Mouse (Mus musculus) midbrain, embryonic 16.5 days (tissue): ENCODE measurements around the gene Ttc28. TPM values are rescaled to one million over a fixed set of nuclear protein-coding genes. Genes with fewer than 3 reads are reported as not detected.
A peak's percentile ranks its signal among the peaks of the same experiment; 100 is the strongest.

Experiments used
- ATAC-seq: fragments of 200-750 bp; cut with Nextera tagmentation; 2 replicates; pipeline ENCODE4 v1.8.0; 2017; ENCODE audit warnings: moderate TSS enrichment
- H3K27ac ChIP-seq: fragments of 300-500 bp; sonication (generic); 2 replicates; pipeline ENCODE4 v1.5.1; 2014; ENCODE audit warnings: mild to moderate bottlenecking, low read length, mixed read lengths
- H3K27me3 ChIP-seq: fragments of 300-500 bp; sonication (generic); 2 replicates; pipeline ENCODE4 v1.6.1; 2014; ENCODE audit warnings: low read depth, low read length, mixed read lengths; ENCODE audit not compliant: control insufficient read depth, insufficient read depth
- H3K36me3 ChIP-seq: fragments of 300-500 bp; sonication (generic); 2 replicates; pipeline ENCODE4 v1.6.1; 2014; ENCODE audit warnings: mild to moderate bottlenecking, low read length, moderate library complexity, mixed read lengths; ENCODE audit not compliant: control insufficient read depth, insufficient read depth
- H3K4me1 ChIP-seq: fragments of 300-500 bp; sonication (generic); 2 replicates; pipeline ENCODE4 v1.6.1; 2014; ENCODE audit warnings: mild to moderate bottlenecking, low read length, mixed read lengths; ENCODE audit not compliant: control insufficient read depth, insufficient read depth
- H3K4me2 ChIP-seq: fragments of 300-500 bp; sonication (generic); 2 replicates; pipeline ENCODE4 v1.6.1; 2014; ENCODE audit warnings: mild to moderate bottlenecking, low read length, mixed read lengths
- H3K4me3 ChIP-seq: fragments of 300-500 bp; sonication (generic); 2 replicates; pipeline ENCODE4 v1.5.1; 2014; ENCODE audit warnings: low read depth, mild to moderate bottlenecking, low read length, moderate library complexity, mixed read lengths
- H3K9ac ChIP-seq: fragments of 300-500 bp; sonication (generic); 2 replicates; pipeline ENCODE4 v1.6.1; 2014; ENCODE audit warnings: low read depth, low read length, mixed read lengths
- H3K9me3 ChIP-seq: fragments of 300-500 bp; sonication (generic); replicated peaks from 2 replicates; pipeline ENCODE4 v1.6.1; 2014; ENCODE audit warnings: mild to moderate bottlenecking, low read length, mixed read lengths; ENCODE audit not compliant: control insufficient read depth, poor library complexity, severe bottlenecking
- WGBS: fragments of 180-500 bp; shearing (Covaris S2); extraction: QIAGEN DNeasy Blood & Tissue Kit; methylation state at CpG from one replicate; pipeline ENCODE4 v1.1.7; 2014; 5-methylcytosine and 5-hydroxymethylcytosine counted together
- polyA plus RNA-seq: library from polyadenylated mRNA; unstranded; fragments of >200 nt; fragmentation: Nextera tagmentation; extraction: Ambion mirVana; gene quantifications from 2 replicates; pipeline ENCODE4 v1.2.1, GENCODE M21; 2015

Gene Ttc28
- polyA plus RNA-seq, 1 experiment from 2014 or later, result 16.6 TPM

DNA sequence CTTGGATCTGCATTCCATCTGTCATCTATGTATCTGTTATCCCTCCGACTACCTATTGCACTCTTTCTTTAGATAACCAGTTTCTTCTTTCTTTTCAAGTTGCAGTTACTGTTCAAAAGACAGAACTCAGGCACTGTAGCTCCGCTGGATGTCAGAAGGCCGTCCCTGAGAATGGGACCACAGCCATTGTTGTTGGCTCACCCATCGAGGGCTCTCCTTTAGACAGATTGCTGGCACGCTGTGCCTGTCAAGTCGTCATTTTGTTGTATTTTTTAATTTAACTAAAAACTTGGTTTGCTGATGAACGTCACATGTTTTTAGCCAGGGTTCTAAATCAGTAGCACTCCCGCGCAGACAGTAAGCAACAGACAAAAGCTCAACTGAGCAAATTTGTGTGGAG lies 124.1 kb downstream of the Ttc28 start:
- no peak overlapping the region for H3K27ac ChIP-seq
- peaks cover 21% of the 10 kb centered on the region for H3K4me1 ChIP-seq
- WGBS, result 95% methylated on average over 9 of the region's 9 CpGs
- H3K4me2 ChIP-seq, result no peak overlapping the region
- H3K27me3 ChIP-seq, result no peaks in the 10 kb centered on the region
- H3K4me3 ChIP-seq, result no peak overlapping the region
- no peak overlapping the region for H3K9ac ChIP-seq
- no peaks in the 10 kb centered on the region for H3K9me3 ChIP-seq
- ATAC-seq, result no peak
- no peaks in the 10 kb centered on the region for H3K36me3 ChIP-seq

DNA sequence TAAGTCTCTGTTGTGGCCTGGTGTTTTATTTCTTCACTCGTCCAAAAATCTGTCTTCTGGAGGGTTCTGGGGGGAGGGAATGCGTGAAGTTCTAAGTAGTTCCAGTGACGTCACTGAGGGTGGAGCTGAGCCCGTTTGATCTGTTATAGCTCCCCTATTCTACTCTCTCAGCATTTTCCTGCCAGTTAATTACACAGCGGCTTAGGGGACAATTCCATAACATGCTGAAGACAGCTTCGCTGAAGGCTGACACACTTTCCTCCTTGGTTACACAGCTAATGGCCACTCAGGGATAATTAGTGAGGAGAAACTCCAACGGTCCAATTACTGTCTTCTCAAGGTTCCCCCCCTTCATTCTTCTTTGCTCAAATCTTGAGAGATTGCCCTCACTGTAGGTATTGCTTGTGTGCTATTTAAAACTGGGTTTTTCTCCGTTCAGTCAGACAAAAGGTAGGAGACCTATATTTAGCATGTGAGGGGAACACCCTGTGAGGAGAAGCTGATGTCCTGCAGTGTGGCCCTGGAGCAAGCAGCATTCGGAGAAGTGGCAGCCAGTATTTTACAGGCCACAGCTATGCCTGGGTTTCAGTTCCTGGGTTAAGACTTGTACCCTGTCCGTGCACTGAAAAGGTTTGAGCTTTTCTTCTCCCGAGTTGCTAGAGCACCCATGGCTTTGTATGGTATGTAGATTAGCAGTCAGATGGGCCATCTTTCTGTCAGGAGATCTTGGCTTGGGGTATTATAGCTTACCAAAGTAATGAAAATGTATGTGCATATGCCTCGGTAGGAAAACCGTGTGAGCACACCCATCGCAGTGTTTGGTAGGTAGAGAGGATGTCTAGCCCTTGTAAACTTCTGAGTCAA lies 126.9 kb downstream of the Ttc28 start:
- no peak for ATAC-seq
- H3K4me1 ChIP-seq, result peaks cover 29% of the 10 kb centered on the region

DNA sequence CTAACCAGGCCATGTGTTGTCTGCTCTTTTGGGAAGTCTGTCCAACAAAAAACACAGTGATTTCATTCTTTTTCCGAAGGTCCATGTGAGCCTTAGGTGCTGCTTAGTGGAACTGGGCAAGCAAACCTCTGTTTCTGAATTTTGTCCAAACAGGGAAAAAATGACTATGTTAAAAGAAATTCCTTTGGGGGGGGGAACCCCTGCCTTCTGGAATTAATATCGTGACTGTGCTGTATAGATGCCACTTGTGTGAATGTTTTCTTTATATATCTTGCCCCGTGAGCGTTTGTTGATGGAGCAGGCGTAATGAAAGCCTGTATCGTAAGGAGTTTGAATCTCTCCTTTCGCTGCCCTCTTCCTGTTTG lies 127.5 kb downstream of the Ttc28 start:
- WGBS, result 83% methylated on average over 7 of the region's 7 CpGs
- no peaks in the 10 kb centered on the region for H3K27me3 ChIP-seq
- no peaks in the 10 kb centered on the region for H3K9me3 ChIP-seq
- H3K4me3 ChIP-seq, result no peak overlapping the region
- H3K27ac ChIP-seq, result peak overlapping the region; percentile 17
- no peaks in the 10 kb centered on the region for H3K36me3 ChIP-seq
- no peak overlapping the region for H3K4me2 ChIP-seq
- peaks cover 31% of the 10 kb centered on the region for H3K4me1 ChIP-seq
- no peak for ATAC-seq
- no peak overlapping the region for H3K9ac ChIP-seq

More for the DNA sequence above, 126.9 kb downstream of the Ttc28 start:
- WGBS, result 49% methylated on average over 14 of the region's 14 CpGs
- Histone ChIP-seq H3K4me3 (no peak overlapping the region), H3K27ac (peak overlapping the region; percentile 4; the same call in 1 of the 2 replicates), H3K4me2 (no peak overlapping the region), H3K9ac (no peak overlapping the region), H3K9me3 (no peaks in the 10 kb centered on the region), H3K27me3 (no peaks in the 10 kb centered on the region), H3K36me3 (no peaks in the 10 kb centered on the region)

DNA sequence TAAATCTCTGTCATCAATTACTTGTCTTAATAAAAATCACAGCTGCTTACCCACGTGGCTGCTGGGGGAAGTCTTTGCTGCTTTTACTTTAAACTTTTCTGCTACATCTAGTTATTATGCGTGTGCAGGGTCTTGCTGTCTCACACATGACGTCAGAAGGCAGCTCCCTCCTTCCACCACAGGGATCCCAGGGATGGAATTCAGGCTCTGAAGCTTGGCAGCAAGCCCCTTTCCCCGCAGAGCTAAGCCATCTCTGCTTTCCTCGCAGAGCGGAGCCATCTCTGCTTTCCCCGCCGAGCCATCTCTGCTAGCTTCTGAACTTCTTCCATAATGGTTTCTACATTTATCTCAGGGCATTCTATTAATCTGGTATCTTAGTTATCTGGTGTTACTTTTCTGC lies 128.3 kb downstream of the Ttc28 start:
- no peaks in the 10 kb centered on the region for H3K36me3 ChIP-seq
- no peak overlapping the region for H3K9ac ChIP-seq
- H3K27me3 ChIP-seq, result no peaks in the 10 kb centered on the region
- 49% methylated on average over 8 of the region's 8 CpGs for WGBS
- H3K27ac ChIP-seq, result no peak overlapping the region; the same call in 1 of the 2 replicates
- no peak for ATAC-seq
- H3K4me3 ChIP-seq, result no peak overlapping the region
- no peaks in the 10 kb centered on the region for H3K9me3 ChIP-seq
- peaks cover 38% of the 10 kb centered on the region for H3K4me1 ChIP-seq
- H3K4me2 ChIP-seq, result no peak overlapping the region

DNA sequence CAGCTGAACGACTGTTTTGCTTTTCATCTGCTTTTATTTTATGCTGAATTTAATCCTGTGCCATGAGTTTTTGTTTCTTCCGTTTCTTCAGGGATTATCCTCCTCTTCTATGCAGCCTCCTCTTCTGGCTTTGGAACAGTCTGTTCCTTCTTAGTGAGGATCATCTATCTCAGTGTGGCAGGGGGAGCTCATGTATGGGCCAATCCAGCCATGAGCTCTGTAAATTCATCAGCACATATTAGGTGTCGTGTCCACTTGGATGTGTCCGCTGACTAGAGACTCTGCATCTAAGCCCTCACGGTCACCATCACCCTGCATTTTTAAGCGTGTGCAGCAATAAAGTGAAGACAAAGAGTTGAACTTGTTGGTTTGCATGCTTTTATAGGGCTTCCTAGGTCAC lies 128.8 kb downstream of the Ttc28 start:
- Histone ChIP-seq H3K4me2 (no peak overlapping the region), H3K36me3 (no peaks in the 10 kb centered on the region), H3K27me3 (no peaks in the 10 kb centered on the region), H3K9ac (no peak overlapping the region), H3K9me3 (no peaks in the 10 kb centered on the region), H3K27ac (no peak overlapping the region; the same call in 1 of the 2 replicates), H3K4me1 (peaks cover 38% of the 10 kb centered on the region), H3K4me3 (no peak overlapping the region)
- ATAC-seq, result no peak
- WGBS, result 70% methylated on average over 6 of the region's 6 CpGs

DNA sequence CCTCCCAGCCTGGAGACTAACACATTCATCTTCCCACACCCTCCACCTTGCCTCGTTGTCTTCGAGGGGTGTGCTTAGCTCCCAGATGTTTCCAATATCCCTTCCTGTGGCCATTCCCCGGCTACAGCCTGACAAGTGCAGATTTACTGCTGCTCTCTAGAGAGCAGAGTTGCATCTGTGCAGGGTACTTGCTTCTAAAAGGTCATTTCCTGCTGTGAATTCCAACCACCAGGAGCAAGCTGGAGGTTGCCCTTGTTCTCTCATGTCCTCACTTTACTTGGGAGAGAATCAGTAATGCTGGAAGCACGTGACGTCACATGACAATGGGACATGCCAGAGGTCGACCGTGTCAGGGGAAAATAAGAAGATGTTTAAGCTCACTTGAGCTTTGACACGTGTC lies 131.7 kb downstream of the Ttc28 start:
- no peak for ATAC-seq
- no peak overlapping the region for H3K4me2 ChIP-seq
- no peak overlapping the region for H3K27ac ChIP-seq
- H3K4me1 ChIP-seq, result peaks cover 44% of the 10 kb centered on the region
- H3K27me3 ChIP-seq, result no peaks in the 10 kb centered on the region
- no peaks in the 10 kb centered on the region for H3K9me3 ChIP-seq
- H3K4me3 ChIP-seq, result no peak overlapping the region
- no peak overlapping the region for H3K9ac ChIP-seq
- 47% methylated on average over 8 of the region's 8 CpGs for WGBS
- H3K36me3 ChIP-seq, result no peaks in the 10 kb centered on the region

DNA sequence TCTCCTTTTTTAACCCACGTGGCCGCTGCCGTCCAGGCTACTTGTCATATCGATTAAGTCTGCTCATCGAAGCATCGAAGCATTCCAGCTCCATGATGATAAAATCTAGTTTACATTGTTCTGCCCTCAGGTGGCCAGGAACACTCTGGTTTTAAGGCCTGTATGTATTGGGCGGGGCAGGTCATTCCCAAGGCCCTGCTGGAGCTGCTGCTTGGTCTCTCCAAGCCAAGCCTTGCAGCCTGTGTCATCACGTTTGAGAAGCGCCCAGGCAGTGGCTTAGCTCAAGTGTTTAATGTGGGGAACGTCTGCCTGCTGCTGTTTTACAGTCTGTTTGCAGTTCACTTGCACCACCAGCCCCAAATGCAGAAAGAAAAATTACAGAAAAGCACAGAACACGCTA lies 132.5 kb downstream of the Ttc28 start:
- no peak overlapping the region for H3K4me2 ChIP-seq
- peak overlapping the region; percentile 22; the same call in 1 of the 2 replicates for H3K27ac ChIP-seq

DNA sequence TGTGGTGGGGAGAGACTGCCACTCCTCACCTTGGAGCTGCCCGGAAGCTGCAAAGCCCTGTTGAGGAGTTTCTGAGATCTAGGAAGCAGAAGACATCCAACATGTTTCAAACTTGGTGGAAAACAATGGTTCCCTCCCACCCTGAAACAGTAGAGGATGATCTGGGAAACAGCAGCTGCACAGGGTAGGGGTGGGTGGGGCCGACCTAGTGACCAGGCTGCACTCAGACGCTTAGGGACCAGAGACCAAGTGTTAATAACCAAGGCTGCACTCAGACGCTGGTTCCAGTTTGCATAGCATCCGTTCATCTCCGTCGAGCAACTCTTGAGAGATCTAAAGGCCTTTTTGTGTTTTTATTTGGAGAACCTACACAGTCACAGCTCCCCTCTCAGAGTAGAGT lies 133.0 kb downstream of the Ttc28 start:
- 66% methylated on average over 7 of the region's 7 CpGs for WGBS
- H3K4me1 ChIP-seq, result peaks cover 32% of the 10 kb centered on the region

More for the DNA sequence above, 132.5 kb downstream of the Ttc28 start:
- ATAC-seq, result no peak
- WGBS, result 76% methylated on average over 11 of the region's 11 CpGs
- Histone ChIP-seq H3K9ac (no peak overlapping the region), H3K4me3 (no peak overlapping the region), H3K4me1 (peaks cover 36% of the 10 kb centered on the region), H3K27me3 (no peaks in the 10 kb centered on the region), H3K9me3 (no peaks in the 10 kb centered on the region), H3K36me3 (no peaks in the 10 kb centered on the region)

DNA sequence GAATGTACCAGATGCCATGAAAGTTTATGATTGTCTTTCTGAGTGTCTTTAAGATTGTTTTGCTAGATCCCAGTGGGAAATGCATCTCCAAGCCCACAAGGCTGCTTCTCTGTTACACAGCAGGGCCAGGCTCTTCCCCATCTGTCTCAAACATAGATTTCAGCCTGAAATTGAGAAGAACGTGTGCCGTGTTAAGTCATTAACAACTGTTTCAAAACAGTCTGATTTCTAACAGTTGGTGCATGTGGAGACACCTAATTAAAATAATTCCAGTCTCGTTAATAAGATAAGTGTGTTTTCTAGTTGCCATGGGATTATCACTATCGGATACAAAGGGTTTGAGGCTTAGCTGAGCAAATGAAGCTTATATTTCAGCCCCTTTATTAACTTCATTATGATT lies 135.4 kb downstream of the Ttc28 start:
- Histone ChIP-seq H3K36me3 (no peaks in the 10 kb centered on the region), H3K4me3 (no peak overlapping the region), H3K27me3 (no peaks in the 10 kb centered on the region), H3K9me3 (no peaks in the 10 kb centered on the region), H3K9ac (no peak overlapping the region), H3K4me2 (no peak overlapping the region), H3K4me1 (peaks cover 27% of the 10 kb centered on the region), H3K27ac (0 out of 2 replicates have a peak overlapping the region, but pooled peaks have one; percentile 40)
- ATAC-seq, result no peak
- 25% methylated on average over 4 of the region's 4 CpGs for WGBS

More for the DNA sequence above, 133.0 kb downstream of the Ttc28 start:
- no peak for ATAC-seq
- Histone ChIP-seq H3K36me3 (no peaks in the 10 kb centered on the region), H3K4me2 (no peak overlapping the region), H3K27ac (no peak overlapping the region), H3K9me3 (no peaks in the 10 kb centered on the region), H3K4me3 (no peak overlapping the region), H3K27me3 (no peaks in the 10 kb centered on the region), H3K9ac (no peak overlapping the region)
